Mouse (Mus musculus): ENCODE data around the gene Clasp1.

GRCm38 (mm10) chr1:118564561-118564960 is 175.7 kb downstream of the Clasp1 start:
- TF ChIP-seq CTCF (IDR thresholded peaks at IDR 0.05; ENCODE audit: borderline replicate concordance, insufficient read depth, low read length) = no peak
- no peak for TF ChIP-seq POLR2A (IDR thresholded peaks at IDR 0.05; ENCODE audit: low read depth, low read length)
